Mouse (Mus musculus) spleen, adult 2 months (tissue): ENCODE data around the gene Stim1.
"Not testable (repeated sequence)": the region's sequence is repeated elsewhere in the genome, so short reads cannot be mapped to it uniquely, and the experiment has no call there.

Experiments
- CTCF ChIP-seq: fragments of 200-500 bp; IDR thresholded peaks from 2 replicates; pipeline ENCODE4 v1.5.1; 2011; ENCODE audit warnings: mild to moderate bottlenecking, inconsistent platforms; ENCODE audit not compliant: insufficient read depth, insufficient read length, insufficient replicate concordance; ENCODE audit errors: extremely low read depth
- POLR2A ChIP-seq: fragments of 200-500 bp; IDR thresholded peaks from 2 replicates; pipeline ENCODE4 v1.6.1; 2011; ENCODE audit warnings: low read depth, low read length, inconsistent platforms

- TF ChIP-seq CTCF, POLR2A: not testable (repeated sequence)
These were observed 1.6 kb upstream of the Stim1 start for GRCm38 (mm10) chr7:102266021-102266400.
